Mouse (Mus musculus) testis, postnatal 14 days (tissue): ENCODE data around the gene Ccdc60.
A peak's percentile ranks its signal among the peaks of the same experiment; 100 is the strongest.
"Not testable (repeated sequence)": the region's sequence is repeated elsewhere in the genome, so short reads cannot be mapped to it uniquely, and the experiment has no call there.

Experiments
- DNase-seq: peaks from one replicate; pipeline ENCODE4 v3.0.0; 2021; ENCODE audit warnings: low spot score

Gene Ccdc60

GRCm38 (mm10) chr5:116192693-116193092 is 96.1 kb downstream of the Ccdc60 start:
- DNase-seq, result peak; percentile 11

GRCm38 (mm10) chr5:116191596-116191995 is 97.2 kb downstream of the Ccdc60 start:
- DNase-seq, result no peak

GRCm38 (mm10) chr5:116189818-116190217 is 99.0 kb downstream of the Ccdc60 start:
- DNase-seq, result no peak

- no peak for DNase-seq
Observed at GRCm38 (mm10) chr5:116180594-116180993, 108.2 kb downstream of the Ccdc60 start.

- no peak for DNase-seq
Observed at GRCm38 (mm10) chr5:116171721-116172120, 117.1 kb downstream of the Ccdc60 start.

- no peak for DNase-seq
Observed at GRCm38 (mm10) chr5:116166965-116167364, 121.8 kb downstream of the Ccdc60 start.

GRCm38 (mm10) chr5:116165203-116165888 is 123.4 kb downstream of the Ccdc60 start:
- DNase-seq, result no peak

- no peak for DNase-seq
Observed at GRCm38 (mm10) chr5:116154811-116155210, 134.0 kb downstream of the Ccdc60 start.

GRCm38 (mm10) chr5:116146446-116146845 is 142.3 kb downstream of the Ccdc60 start:
- DNase-seq, result not testable (repeated sequence)

GRCm38 (mm10) chr5:116144711-116145110 is 144.1 kb downstream of the Ccdc60 start:
- no peak for DNase-seq

GRCm38 (mm10) chr5:116140682-116141081 is 148.1 kb downstream of the Ccdc60 start:
- no peak for DNase-seq

GRCm38 (mm10) chr5:116123344-116123743 is 165.4 kb downstream of the Ccdc60 start:
- peak; percentile 70 for DNase-seq

- peak; percentile 87 for DNase-seq
Observed at GRCm38 (mm10) chr5:116116567-116116966, 172.2 kb downstream of the Ccdc60 start.

GRCm38 (mm10) chr5:116116110-116116509 is 172.7 kb downstream of the Ccdc60 start:
- no peak for DNase-seq

- no peak for DNase-seq
Observed at GRCm38 (mm10) chr5:116115071-116115834, 173.5 kb downstream of the Ccdc60 start.

- DNase-seq, result no peak
Observed at GRCm38 (mm10) chr5:116108651-116109050, 180.1 kb downstream of the Ccdc60 start.

- DNase-seq, result no peak
Observed at GRCm38 (mm10) chr5:116084231-116084630, 204.6 kb downstream of the Ccdc60 start.

GRCm38 (mm10) chr5:116083081-116083480 is 205.7 kb downstream of the Ccdc60 start, which contains the start of gene Tmem233:
Gene Tmem233 (minus strand): TSS chr5:116083244.
- DNase-seq, result no peak

- DNase-seq, result no peak
Observed at GRCm38 (mm10) chr5:116082241-116082900, 206.4 kb downstream of the Ccdc60 start.

- no peak for DNase-seq
Observed at GRCm38 (mm10) chr5:116081616-116082015, 207.2 kb downstream of the Ccdc60 start.

- no peak for DNase-seq
Observed at GRCm38 (mm10) chr5:116080736-116081135, 208.0 kb downstream of the Ccdc60 start.
